Mouse (Mus musculus) midbrain, postnatal 0 days (tissue): ENCODE results near the gene Olfr683. TPM values are rescaled to one million over a fixed set of nuclear protein-coding genes. Genes with fewer than 3 reads are reported as not detected.

Experiments used
- polyA plus RNA-seq: library from polyadenylated mRNA; unstranded; fragments of >200 nt; fragmentation: Nextera tagmentation; extraction: Ambion mirVana; gene quantifications from 2 replicates; pipeline ENCODE4 v1.2.1, GENCODE M21; 2015
- total RNA-seq: library from RNA; depleted of rRNA; stranded (reverse); fragments of >200 nt; gene quantifications from 2 replicates; pipeline ENCODE4 v1.2.3, GENCODE M21; 2014; rRNA removed

Olfr683 gene
- total and polyA plus RNA-seq, 2 experiments from 2014 or later = not detected

Other genes with a start within 250 kb of the Olfr683 start
- not detected in 2 replicates for gene Olfr667, start 225.5 kb downstream of the Olfr683 start, total RNA-seq
- gene Olfr667, start 225.5 kb downstream of the Olfr683 start, polyA plus RNA-seq = not detected in 2 replicates
- not detected in 2 replicates for gene Olfr668, start 219.0 kb downstream of the Olfr683 start, total RNA-seq
- gene Olfr668, start 219.0 kb downstream of the Olfr683 start, polyA plus RNA-seq = not detected in 2 replicates
- gene Olfr669, start 212.8 kb downstream of the Olfr683 start, total RNA-seq = not detected in 2 replicates
- not detected in 2 replicates for gene Olfr669, start 212.8 kb downstream of the Olfr683 start, polyA plus RNA-seq
- gene Olfr670, start 184.4 kb downstream of the Olfr683 start, total RNA-seq = not detected in 2 replicates
- not detected in 2 replicates for gene Olfr670, start 184.4 kb downstream of the Olfr683 start, polyA plus RNA-seq
- not detected in 2 replicates for gene Olfr671, start 167.9 kb downstream of the Olfr683 start, total RNA-seq
- gene Olfr671, start 167.9 kb downstream of the Olfr683 start, polyA plus RNA-seq = not detected in 2 replicates
- gene Olfr672, start 145.0 kb downstream of the Olfr683 start, total RNA-seq = not detected in 2 replicates
- gene Olfr672, start 145.0 kb downstream of the Olfr683 start, polyA plus RNA-seq = not detected in 2 replicates
- not detected in 2 replicates for gene Olfr675, start 118.6 kb downstream of the Olfr683 start, total RNA-seq
- gene Olfr675, start 118.6 kb downstream of the Olfr683 start, polyA plus RNA-seq = not detected in 2 replicates
- gene Olfr676, start 114.3 kb downstream of the Olfr683 start, total RNA-seq = not detected in 2 replicates
- not detected in 2 replicates for gene Olfr676, start 114.3 kb downstream of the Olfr683 start, polyA plus RNA-seq
- gene Olfr677, start 95.6 kb downstream of the Olfr683 start, total RNA-seq = not detected in 2 replicates
- not detected in 2 replicates for gene Olfr677, start 95.6 kb downstream of the Olfr683 start, polyA plus RNA-seq
- not detected in 2 replicates for gene Olfr678, start 82.5 kb downstream of the Olfr683 start, total RNA-seq
- not detected in 2 replicates for gene Olfr678, start 82.5 kb downstream of the Olfr683 start, polyA plus RNA-seq
- not detected in 2 replicates for gene Olfr679, start 65.8 kb downstream of the Olfr683 start, total RNA-seq
- not detected in 2 replicates for gene Olfr679, start 65.8 kb downstream of the Olfr683 start, polyA plus RNA-seq
- gene Olfr680-ps1, start 54.2 kb downstream of the Olfr683 start, total RNA-seq = not detected in 2 replicates
- not detected in 2 replicates for gene Olfr680-ps1, start 54.2 kb downstream of the Olfr683 start, polyA plus RNA-seq
- gene Olfr681, start 30.2 kb downstream of the Olfr683 start, total RNA-seq = not detected in 2 replicates
- not detected in 2 replicates for gene Olfr681, start 30.2 kb downstream of the Olfr683 start, polyA plus RNA-seq
- not detected in 2 replicates for gene Olfr684, start 16.6 kb upstream of the Olfr683 start, total RNA-seq
- gene Olfr684, start 16.6 kb upstream of the Olfr683 start, polyA plus RNA-seq = not detected in 2 replicates
- not detected in 2 replicates for gene Olfr685, start 39.0 kb upstream of the Olfr683 start, total RNA-seq
- not detected in 2 replicates for gene Olfr685, start 39.0 kb upstream of the Olfr683 start, polyA plus RNA-seq
- not detected in 2 replicates for gene Olfr686, start 60.5 kb upstream of the Olfr683 start, total RNA-seq
- not detected in 2 replicates for gene Olfr686, start 60.5 kb upstream of the Olfr683 start, polyA plus RNA-seq
- gene Olfr688, start 141.1 kb upstream of the Olfr683 start, total RNA-seq = not detected in 2 replicates
- not detected in 2 replicates for gene Olfr688, start 141.1 kb upstream of the Olfr683 start, polyA plus RNA-seq
- not detected in 2 replicates for gene Olfr689, start 164.2 kb upstream of the Olfr683 start, total RNA-seq
- 0.05 TPM in 1 of 2 replicates, not detected in the other for gene Olfr689, start 164.2 kb upstream of the Olfr683 start, polyA plus RNA-seq
- 0.22 and 1.4 TPM in 2 replicates for gene Olfr690, start 187.1 kb upstream of the Olfr683 start, total RNA-seq
- gene Olfr690, start 187.1 kb upstream of the Olfr683 start, polyA plus RNA-seq = not detected in 2 replicates
- gene Olfr691, start 195.3 kb upstream of the Olfr683 start, total RNA-seq = 0.76 and 2.6 TPM in 2 replicates
- gene Olfr691, start 195.3 kb upstream of the Olfr683 start, polyA plus RNA-seq = 0.09 and 0.26 TPM in 2 replicates
- gene Olfr692, start 221.2 kb upstream of the Olfr683 start, total RNA-seq = not detected in 2 replicates
- 0.14 TPM in 1 of 2 replicates, not detected in the other for gene Olfr692, start 221.2 kb upstream of the Olfr683 start, polyA plus RNA-seq
- not detected in 2 replicates for gene Gm5901, start 228.0 kb upstream of the Olfr683 start, total RNA-seq
- gene Gm5901, start 228.0 kb upstream of the Olfr683 start, polyA plus RNA-seq = 0.48 and 0.57 TPM in 2 replicates